Mouse (Mus musculus): Measurements from ENCODE around the gene Pidd1.

Pidd1 gene

DNA sequence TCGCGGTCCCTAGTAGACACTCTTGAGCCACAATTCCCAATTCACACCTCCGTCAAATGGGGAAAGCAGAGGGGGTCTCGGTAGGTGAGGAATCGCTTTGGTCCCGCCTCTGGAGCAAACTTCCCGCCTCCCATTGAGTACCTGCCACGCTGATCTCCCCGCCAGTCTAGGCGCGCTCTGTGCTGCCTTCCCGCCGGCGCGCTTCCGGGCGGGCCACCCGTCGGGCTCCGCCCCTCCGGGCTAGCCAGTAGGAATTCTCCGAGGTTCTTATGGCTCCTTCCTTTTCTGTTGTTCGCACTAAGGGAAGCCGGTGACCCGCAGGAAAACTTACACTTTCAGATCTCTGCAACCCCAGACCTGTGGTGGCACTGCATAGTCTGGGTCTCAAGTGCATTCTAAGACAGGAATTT lies at the start of gene Pidd1:
TSS of gene Pidd1 (minus strand) at position 198 of the 410 bp plus-strand sequence.
- DNase-seq = peak; percentile 85

DNA sequence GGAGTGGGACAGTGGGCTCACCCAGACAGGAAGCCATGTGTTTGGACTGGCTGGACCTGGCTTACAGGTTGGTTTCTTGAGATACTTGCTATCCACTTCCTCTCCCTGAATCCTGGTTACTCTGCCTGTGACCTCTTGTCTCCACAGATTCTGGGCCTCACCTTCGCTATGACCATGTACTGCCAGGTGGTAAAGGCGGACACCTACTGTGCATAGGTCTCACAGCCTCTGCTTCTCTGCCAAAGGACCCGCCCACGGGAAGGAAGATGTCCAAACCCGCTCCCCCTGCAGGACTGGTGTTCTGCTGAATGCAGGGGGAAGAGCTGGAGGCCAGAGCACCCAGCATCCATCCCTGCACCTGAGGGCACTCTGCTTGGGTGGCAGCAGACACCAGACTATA lies 48.9 kb upstream of the Pidd1 start:
- DNase-seq = no peak

DNA sequence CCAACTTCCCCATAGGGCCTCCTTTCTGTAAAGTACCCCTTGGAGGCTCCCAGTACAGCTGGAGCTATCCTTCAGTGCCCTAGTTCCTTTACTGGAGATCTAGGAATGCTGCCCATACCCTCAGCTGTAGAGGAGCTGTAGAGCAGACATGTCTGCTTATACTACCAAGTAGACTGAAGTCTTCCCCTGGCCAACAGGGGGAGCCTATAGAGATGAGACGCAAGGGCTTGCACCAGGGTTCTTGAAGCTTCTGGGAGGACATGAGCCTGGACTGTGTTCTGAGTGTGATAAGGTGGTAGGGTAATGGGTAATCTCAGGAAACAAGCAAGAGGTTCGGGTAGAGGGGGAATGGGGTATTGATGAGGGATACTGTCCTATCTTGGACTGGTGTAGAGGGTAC lies 47.3 kb upstream of the Pidd1 start:
- DNase-seq = no peak

DNA sequence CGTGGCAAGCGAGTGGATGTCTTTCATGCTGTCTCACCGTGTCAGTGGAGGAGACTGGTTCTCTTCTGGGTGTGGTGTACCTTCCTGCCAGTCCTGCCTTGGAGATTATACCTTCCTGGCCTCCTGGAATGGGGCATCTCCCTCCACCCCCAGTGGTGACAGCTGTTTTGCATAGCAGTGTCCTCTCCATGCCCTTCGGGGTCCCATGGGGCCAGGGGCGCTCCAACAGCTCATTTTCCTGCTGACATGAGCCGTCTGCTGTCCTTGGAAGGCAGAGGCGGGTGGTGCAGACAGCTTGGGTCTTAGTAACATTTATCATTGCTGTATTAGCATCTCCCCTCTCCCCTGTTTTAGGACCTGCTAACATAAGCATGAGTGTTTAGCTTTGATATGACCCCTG lies 43.3 kb upstream of the Pidd1 start:
- no peak for DNase-seq

DNA sequence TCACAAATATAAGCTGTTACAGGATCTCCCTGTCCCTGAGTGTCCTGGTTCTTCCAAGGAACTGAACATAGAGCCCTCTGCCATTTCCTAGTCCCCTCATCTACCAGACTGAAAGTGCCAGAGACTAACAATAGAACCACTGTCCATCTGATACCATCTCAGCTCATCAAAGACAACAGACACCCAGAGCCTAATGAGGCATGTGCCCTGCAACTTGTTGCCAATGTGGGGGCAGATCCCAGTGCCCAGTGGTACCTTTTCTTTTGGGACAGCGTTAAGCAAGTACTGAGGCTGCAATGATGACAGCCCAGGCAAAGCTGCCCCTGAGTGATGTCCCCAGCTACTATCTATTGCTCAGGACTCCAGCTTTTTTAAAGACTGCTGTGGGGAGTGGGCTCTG lies 42.4 kb upstream of the Pidd1 start:
- no peak for DNase-seq

DNA sequence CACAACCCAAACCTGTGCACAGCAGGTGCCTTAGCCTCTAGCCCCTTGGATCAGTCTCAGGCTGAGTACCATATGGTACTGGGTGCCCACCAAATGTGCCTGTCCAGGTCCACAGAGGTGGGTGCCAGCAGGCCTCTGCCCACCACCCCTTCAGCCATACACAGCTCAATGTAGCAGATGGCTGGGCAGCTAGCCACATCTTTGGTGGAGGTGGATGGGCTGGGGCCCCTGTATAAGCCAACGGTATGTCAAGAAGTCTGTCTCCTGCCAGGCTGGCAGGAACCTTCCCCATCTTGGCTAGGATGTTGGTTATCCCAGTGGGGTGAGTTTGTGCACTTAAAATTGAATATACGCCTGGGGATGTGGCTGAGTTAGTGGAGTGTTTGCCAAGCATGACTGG lies 41.8 kb upstream of the Pidd1 start:
- DNase-seq = no peak

DNA sequence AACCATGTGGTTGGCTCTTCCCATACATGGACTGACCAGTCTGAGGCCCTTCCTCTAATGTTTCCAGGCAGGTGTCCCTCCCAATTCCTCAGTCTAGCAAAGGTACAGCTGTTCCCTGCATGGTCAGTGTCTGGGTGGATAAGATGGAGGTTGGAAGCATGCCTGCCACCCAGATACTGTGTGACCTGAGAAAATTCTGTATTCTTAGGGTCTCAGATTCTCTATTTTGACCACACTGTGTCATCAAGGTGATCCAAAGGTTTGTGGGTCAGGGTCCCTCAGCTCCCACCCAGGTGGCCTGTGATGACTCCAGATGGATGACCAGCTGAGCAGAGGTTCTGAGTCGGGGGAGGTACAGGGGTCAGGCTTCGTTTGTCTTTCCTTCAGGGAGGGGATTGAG lies 41.4 kb upstream of the Pidd1 start:
- DNase-seq = no peak

DNA sequence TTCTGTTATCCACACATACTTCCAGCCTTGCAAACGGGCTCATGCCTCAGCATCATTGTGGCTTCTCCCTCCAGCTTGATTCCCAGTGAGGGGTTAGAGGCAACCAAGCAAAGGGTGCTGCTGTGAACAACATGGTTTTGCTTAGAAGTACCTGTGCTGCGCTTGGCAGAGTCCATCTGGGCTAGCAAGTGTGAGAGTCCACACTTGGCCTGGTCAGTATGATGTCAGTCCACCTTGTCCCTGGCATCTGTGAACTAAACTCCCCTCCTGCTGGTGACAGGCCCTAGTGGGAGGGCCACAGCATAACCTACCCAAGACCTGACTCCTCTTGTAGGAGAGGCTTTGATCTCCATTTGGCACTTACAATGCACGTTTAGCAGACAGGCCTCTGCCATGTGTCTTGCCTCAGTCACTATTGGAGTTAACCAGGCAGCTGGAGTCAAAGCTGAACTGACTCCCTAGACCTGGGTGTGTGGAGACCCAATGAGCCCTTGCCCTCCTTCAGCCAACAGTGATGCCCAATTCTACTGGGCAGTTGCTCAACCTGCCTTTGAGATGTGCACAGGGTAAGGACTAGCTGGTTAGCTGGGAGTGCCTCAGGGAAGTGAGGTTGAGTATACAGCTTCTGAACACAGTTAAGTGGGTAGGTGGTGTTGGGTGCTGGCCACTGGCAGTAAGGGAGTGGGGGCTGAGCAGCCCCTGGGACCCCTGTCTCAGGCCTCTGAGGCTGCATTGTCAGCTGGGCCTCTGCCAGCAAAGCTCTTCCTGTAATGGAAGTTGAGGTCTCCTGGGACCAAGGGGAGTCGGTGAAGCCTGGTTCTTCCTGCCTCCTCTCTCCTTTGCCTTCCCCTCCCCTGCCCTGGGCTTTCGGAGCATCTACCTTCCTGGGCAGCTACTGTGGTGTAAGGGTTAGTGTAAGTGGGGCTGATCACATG lies 40.6 kb upstream of the Pidd1 start:
- no peak for DNase-seq

DNA sequence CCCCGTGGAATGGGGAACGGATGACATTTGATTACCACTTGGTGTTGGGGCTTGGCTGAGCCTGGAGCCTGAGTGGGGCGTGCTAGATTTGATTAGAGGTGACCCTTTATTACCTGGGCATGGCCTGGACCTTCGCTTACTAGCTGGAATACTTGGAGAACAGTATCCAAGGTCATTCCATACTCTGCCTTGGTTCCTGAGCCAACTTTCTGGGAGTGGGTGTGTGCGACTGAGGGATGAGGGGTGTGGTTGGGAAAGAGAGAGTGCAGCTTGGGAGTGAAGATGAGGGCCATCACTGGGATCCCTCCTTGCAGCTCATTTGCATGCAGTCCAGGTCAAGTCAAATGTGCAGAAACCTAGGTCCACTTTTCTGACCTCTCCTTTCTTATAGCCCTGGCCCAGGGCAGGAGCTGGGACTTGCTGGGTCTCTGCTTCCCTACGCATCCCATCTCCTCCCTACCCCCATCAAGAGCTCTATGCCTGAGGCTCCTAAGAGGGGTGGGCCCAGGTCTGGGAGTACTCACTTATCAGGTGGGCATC lies 39.4 kb upstream of the Pidd1 start:
- DNase-seq = no peak

DNA sequence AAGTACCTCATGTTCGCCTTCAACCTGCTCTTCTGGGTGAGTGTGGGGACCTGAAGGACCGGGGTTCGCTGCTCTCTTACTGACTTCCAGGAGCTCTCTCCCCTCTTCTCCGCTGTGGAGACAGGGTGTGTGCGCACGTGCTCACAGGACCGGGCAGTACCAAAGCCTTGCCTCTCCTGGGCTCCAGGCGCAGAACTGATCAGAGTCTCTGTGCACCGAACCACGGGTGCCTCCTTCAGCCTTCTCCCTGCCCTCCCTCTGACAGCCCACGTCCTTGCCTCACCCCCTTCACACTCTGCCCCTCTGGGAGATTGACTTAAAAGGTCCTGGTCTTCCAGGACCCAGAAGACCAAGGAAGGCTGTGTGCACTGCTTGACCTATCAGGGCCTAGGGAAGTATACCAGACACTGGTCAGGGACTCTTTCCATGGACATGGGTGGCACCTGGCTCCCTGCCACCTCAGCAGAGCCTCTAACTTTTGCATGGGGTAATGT lies 38.8 kb upstream of the Pidd1 start:
- no peak for DNase-seq

DNA sequence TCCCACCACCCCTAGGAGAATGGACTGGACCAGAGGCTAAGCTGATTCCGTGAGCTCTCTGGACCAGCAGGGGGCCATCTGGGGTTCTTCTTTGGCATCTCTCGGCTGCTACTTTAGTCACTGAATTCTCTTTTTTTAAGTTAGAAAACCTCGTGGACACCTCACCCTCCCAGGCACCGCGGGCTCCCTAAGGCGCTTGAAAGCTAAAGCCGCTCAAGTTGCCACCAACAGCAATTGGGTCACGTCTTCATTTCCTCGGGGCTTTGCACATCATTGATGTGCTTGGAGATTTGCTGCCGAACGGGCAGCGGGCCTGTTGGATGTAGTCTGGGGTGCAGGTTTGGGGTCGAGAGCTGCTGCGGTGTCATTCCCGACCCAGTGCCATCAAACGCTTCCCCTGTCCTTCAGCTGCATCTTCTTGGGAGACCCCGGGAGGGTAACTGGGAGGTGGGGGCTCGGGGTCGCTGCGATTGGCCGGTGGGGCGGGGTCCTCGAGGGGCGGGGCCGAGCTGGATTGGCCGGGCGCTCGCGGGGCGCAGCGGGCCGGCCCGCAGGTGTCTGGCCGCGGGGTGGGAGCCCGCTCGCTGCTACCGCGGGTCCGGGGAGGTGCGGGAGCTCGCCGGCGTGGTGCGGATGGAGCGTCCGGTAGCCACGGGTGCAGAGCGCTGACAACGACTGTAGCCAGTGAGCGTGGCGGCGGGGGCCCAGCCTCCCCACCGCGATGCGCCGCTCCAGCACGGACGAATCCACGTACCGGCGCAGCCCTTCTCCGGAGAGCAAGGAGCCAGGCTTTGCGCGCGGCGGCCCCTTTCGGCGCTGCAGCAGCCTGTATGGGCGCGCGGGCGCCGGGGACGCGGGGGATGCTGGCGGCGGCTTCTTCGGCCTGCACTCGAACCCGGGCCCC lies 37.9 kb upstream of the Pidd1 start:
- no peak for DNase-seq

DNA sequence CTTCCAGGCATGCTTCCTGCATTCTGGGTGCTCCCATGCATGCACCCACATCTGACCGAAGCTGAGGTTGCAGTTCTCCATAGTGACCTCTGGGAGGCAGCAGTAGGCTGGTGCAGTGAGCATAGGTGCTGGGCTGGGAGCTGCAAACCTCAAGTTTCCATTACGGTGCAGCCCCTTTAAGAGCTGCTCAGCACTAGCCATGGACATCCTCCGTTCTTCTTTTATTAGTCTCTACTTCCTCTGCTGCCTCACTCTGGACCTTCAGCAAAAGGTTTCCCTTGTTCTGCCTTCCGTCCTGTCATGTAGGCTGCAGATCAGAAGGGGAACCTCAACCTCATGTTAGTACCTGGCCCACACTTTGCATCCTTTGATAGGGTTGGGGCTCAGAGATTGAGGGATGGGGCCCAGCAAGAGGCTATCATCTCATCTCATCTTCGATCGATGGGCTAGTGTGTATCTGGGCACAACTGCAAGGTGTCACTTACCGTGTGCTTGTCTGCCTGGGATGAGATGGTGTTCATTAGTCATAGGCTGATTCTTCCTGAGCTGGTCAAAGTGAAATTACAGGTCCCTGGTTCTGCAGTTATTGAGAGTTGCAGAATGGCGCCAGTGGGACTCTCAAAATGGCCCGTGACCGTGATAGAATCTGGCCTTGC lies 37.1 kb upstream of the Pidd1 start:
- peak; percentile 83 for DNase-seq

DNA sequence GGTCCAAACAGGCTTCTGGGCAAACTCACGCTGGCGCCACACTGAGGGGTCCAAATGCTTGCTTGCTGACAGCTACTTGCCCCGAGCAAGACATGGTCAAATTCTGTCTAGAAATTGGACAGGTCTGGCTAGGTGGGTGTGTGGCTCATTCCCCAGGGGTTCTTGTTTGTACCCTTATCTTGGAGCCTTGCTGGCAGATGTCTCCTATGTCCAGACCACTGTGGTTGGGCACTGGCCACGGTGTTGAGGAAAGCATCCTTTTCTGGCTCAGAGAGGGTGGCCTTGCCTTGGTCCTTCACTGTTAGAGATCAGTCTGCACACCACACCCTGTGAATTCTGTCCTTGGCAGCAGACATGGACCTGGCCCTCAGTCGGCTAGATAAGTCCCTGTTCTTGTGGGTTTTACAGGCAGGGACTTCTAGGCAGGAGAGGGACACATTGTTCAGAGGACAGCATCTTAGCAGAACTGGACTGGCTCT lies 34.5 kb upstream of the Pidd1 start:
- no peak for DNase-seq

DNA sequence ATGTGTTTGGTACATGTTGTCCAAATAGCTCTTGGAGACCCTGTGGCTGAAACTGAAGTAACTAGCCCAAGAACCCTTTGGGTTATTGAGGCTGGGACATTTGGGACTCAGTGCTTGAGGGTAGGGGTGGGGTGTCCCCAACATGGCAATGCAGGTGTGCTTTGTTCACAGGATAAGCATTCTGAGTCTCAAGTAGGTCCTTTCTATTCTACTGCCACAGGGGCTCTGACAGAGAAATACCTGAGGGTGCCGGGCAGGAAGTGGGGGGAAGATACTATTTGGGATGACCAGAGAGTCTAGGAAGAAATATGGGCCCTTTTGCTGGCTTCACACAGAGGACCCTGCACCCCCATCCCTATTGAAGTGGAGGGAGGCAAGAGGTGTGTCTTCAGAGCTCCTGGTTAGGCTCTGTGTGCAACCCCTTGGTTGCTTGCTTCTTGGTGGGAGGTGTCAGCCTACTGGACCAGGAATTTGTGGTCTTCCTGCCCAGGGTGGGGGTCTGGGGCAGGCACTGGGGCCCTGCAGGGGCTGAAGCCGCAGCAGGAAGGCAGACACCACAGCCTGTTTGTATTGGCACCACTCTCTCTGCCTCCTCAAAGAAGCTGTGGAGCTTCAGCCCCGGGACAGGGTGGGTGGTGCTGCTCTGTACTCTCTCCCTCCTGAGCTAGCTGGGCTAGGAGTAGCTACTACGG lies 33.9 kb upstream of the Pidd1 start:
- DNase-seq = no peak

DNA sequence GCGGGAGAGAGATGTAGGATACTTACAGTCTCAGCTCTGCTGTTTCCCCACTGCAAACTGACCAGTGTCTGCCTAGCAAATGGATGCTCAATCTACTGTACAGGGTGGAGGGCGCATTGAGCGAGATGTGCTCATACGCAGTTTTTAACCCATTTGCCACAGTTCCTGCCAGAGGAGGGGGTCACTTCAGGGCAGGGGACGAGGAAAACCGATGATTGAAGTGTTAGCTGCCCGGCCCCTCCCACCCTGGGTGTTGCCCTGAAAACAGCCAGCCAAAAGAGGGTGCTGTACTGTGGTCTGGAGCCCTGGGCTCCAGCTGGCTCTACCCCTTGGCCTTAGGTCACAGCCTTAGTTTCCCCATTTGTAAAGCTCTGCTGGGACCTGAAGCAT lies 33.2 kb upstream of the Pidd1 start:
- no peak for DNase-seq

DNA sequence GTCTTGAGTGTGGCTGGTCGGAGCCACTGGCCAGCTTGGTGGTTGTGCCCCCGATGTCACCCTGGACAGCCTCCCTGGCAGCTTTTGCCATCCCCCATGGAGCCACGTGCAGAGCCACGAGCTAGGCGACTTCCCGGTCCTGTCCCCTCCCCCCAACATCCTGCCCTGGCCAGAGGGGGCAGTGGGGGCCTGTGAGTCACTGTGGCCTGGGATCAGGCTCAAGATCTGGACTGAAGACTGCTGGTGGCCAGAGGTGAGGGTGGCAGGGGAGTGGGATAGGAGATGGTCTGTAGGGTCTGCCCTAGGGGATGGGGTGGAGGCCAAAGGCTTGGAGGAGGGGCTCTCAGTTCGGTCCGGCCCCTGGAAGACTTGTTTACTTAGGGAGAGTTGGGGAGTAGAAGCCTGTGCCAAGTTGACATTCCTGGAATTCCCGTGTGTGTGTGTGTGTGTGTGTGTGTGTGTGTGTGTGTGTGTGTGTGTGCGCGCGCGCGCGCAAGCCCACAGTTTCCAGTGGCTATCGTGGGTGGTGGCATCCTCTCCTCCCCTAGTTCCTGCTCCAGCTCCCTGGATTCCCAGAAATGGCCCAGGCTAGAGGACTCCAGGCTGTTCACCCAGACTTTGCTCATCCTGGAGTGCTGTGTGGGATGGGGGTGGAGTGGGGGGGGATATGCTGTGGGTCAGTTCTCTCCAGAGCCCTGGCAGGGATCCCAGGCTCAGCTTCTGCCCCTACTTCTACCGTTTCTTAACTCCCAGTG lies 32.6 kb upstream of the Pidd1 start:
- peak; percentile 94 for DNase-seq

DNA sequence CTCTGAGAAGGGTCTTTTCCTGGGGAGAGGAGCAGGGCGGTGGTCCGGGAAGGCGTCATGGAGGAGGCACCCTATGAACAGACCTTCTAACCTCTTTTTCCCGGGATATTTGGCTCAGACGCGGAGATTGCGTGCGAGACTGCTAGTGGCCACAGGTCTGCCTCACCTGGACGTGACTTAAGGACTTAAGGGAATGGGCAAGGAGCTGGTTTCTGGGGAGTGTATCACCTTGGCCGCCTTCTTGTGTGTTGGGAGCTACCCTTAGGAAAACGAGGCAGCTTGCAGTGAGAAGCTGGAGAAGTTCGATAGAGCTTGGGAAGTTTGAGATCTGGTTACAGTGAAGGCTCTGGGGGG lies 32.0 kb upstream of the Pidd1 start:
- no peak for DNase-seq

DNA sequence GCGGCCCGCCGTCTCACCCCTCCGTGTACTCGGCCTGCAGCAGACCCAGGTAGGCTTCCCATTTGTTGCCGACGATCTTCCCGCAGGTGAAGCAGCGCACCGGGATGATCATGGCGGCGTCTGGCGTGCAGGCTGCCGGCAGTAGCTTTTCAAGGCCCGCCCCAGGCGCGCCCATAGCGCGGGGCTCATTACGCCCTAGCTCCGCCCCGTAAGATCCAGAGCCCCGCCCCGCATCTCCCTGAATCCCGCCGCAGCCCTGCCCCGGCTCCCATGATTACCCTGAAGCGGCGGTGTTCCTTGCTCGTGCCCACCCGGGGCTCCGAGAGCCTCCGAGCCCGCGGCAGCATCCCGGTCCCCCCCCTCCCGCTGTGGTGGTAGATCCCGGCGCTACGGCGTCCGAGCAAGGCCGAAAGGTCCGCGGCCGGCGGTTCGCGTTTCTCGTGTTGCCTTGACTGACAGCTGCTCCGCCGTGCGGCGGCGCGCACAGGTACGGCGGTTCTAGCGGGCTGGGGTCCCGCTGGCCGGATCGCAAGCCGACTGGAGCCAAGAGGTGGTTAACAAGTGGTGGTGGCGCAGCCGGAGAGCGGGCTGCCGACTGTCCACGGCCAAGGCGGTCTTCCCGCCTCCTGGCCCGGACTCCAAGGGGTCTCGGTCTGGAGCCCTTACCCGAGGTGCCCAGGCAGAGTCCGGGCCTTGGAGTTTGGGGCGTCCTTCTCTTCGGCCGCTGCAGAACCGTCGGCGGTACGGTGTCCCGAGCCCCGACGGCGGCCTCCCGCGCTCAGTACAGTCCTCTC lies 31.4 kb upstream of the Pidd1 start, which contains the start of the genes Polr2l and Tspan4:
TSS of gene Polr2l (minus strand) at position 122 of the 794 bp plus-strand sequence.
TSS of gene Tspan4 (plus strand) at position 230 of the 794 bp plus-strand sequence.
- peak; percentile 91 for DNase-seq

DNA sequence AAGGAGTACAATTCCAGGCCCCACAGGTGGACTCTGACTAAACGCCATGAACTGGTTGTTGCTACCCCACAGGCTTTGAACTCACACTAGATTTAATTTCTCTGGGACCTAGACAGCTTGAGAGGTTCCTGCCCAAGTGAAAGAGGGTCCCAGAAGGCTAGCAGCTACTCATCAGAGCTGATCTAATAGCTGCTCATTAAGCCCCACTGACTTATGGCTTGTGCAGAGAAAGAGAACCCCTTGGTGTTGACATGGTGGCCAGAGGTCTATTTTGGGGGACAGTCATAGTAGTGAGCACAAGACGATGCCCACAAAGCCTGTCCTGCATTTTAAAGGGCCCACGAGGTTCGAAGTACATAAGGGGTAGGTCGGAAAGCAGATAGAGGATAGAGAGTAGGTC lies 30.3 kb upstream of the Pidd1 start:
- DNase-seq = no peak

DNA sequence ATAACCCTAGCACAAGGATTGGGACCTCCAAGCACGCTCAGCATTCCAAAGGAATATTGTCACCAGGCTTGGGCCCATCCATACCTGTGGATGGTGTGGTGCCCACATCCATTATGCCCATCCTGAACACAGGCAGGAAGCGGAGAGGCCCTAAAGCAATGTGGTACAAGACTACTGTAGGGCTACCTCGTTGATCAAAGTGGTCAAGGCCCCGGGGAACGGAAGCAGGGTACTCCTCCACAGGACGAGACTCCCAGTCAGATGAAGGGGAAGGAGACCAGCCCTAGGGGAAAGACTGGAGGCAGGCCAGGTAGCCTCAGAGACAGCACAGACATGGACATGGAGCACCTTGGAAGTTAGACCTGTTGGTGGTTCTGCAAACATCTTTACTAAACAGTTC lies 28.9 kb upstream of the Pidd1 start:
- DNase-seq = no peak
